Mouse (Mus musculus): ENCODE data around the gene Cd93. TPM values are rescaled to one million over a fixed set of nuclear protein-coding genes. Genes with fewer than 3 reads are reported as not detected.

Gene Cd93
- polyA plus RNA-seq, 1 experiment, result 82.1 TPM

DNA sequence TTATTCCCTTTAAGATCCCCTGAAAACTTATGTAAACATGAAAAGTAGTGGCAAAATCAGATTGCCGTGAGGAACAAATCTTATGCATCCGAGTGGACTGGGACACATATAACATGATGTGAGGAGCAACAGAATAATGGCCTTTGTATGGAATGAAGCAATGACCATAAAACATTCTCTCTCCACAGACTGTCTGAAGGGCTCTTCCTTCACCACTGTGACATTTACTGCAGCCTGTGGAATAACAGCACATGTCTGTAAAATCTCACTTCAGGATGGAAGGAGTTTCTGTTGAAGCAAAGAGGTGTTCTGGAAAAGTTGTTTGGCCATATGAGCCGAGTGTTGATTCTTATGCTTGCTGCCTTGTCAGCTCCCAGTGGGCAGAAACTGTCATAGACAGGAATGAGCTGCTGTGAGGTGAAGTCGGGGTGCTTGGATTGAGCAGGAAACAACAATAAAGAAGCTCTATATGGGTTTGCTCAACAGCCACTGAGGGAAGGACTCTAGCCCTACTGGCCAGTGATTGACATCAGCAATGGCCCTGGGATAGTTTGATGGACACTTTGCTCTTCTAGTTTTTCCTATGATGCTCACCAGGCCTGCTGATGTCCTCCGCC, 32.6 kb upstream of the Cd93 start:
- 68% methylated on average over 5 of the region's 5 CpGs for WGBS
- H3K4me1 ChIP-seq (ENCODE audit: control insufficient read depth, insufficient read depth, low read length), result no peaks in the 10 kb centered on the region; the same call in 1 of the 2 replicates
- TF ChIP-seq POLR2A (IDR thresholded peaks at IDR 0.05; ENCODE audit: borderline replicate concordance, extremely low read depth, low read depth, low read length) (no peak), CTCF (IDR thresholded peaks at IDR 0.05; ENCODE audit: insufficient read depth, low read length) (no peak)
- DNase-seq, result no peak
- H3K4me3 ChIP-seq (replicated peaks; ENCODE audit: extremely low read depth, low read depth, low read length), result no peak overlapping the region

DNA sequence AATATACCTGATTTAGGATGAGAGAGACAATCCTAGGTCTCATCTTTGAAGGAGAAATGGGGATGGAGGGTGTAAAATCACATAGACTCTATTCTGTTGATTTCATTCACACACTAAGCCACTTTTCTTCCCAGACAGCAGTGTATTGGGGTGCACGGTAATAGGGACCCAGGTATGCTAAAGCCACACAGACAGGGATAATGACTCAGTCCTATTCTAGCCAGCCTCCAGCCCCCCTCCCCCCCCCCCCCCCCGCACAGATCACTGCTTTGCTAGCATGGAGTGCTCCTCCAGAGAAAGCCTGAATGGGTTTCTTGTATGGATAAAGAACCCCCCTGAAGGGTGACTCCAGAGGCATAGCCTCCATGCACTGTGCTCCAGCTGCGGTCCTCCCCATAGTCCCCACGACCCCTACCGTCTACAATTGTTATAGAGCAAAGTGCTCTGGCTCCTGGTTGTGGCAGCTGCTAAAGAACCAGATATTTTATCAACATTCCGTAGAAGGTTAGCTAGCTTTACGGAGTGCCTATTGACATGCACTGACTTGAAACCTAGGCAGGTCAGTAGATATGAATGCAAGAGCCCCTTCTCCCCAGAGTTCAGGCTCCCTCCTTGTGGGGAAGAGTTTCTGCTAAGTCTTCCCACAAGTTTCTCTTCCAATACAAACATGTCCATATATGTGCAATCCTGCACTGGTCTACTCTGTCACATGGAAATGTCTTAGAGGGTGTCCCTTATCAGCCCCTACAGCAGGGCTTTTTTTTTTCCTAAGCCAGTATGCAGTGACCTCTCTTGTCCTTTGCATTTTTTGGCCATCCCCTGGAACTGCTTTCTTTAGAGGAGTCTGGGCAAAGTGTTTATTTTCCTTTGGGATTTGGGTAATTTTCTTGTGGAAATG, 26.2 kb upstream of the Cd93 start:
- Histone ChIP-seq H3K4me3 (replicated peaks; ENCODE audit: extremely low read depth, low read depth, low read length) (no peak overlapping the region), H3K4me1 (ENCODE audit: control insufficient read depth, insufficient read depth, low read length) (no peaks in the 10 kb centered on the region; the same call in 1 of the 2 replicates)
- TF ChIP-seq CTCF (IDR thresholded peaks at IDR 0.05; ENCODE audit: insufficient read depth, low read length), result no peak
- TF ChIP-seq POLR2A (IDR thresholded peaks at IDR 0.05; ENCODE audit: borderline replicate concordance, extremely low read depth, low read depth, low read length), result no peak
- no peak for DNase-seq
- 38% methylated on average over 7 of the region's 7 CpGs for whole genome bisulfite sequencing

DNA sequence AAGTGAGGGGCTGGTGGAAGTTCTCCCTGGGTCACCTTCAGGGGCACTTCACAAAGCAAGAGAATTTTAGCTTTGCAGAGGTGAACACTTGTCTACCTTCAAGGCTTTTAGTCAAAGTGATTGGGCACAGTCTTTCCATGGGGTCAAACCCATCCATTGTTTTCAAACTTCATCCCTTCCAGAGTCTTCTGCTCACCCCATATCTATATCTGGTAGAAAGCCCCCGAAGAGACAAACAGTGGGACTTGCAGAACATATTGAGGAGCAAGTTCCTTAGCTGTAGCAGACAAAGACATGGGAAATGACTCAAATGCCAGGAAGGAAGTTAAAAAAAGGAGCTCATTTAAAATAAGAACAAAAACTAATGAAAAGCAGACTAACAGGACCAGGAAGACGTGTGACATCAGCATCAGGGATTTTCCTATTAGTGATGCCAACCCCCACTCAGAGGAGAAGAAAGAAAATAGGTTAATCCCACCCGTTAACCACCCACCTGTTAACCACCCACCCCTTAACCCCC, 24.6 kb upstream of the Cd93 start:
- no peak for TF ChIP-seq CTCF (IDR thresholded peaks at IDR 0.05; ENCODE audit: insufficient read depth, low read length)
- TF ChIP-seq POLR2A (IDR thresholded peaks at IDR 0.05; ENCODE audit: borderline replicate concordance, extremely low read depth, low read depth, low read length), result no peak
- Histone ChIP-seq H3K4me1 (ENCODE audit: control insufficient read depth, insufficient read depth, low read length) (no peaks in the 10 kb centered on the region; the same call in 1 of the 2 replicates), H3K4me3 (replicated peaks; ENCODE audit: extremely low read depth, low read depth, low read length) (no peak overlapping the region)
- WGBS, result 50% methylated on average over 3 of the region's 3 CpGs
- no peak for DNase-seq

DNA sequence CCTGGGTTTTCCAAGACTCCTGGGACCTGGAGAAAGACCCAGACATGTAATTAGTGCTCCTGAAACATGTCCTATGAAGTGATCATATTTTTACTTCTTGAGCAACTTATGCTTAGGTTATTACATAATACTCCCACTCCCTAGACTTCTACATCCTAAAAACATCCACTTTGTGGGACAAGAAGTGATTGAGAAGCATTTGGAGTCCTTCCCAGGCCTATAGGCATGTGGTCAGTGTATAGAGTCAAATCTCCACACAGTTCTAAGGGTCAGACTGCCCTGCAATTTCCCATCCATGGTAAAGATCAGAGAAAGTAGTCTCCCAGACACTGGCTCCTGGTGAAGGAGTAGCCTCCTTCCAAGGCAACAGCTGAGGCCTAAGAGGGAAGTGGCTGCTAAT, 12.0 kb upstream of the Cd93 start:
- H3K4me1 ChIP-seq (ENCODE audit: control insufficient read depth, insufficient read depth, low read length), result peaks cover 13% of the 10 kb centered on the region
- no peak overlapping the region for H3K4me3 ChIP-seq (replicated peaks; ENCODE audit: extremely low read depth, low read depth, low read length)
- TF ChIP-seq CTCF (IDR thresholded peaks at IDR 0.05; ENCODE audit: insufficient read depth, low read length), result no peak
- TF ChIP-seq POLR2A (IDR thresholded peaks at IDR 0.05; ENCODE audit: borderline replicate concordance, extremely low read depth, low read depth, low read length), result no peak
- no peak for DNase-seq

DNA sequence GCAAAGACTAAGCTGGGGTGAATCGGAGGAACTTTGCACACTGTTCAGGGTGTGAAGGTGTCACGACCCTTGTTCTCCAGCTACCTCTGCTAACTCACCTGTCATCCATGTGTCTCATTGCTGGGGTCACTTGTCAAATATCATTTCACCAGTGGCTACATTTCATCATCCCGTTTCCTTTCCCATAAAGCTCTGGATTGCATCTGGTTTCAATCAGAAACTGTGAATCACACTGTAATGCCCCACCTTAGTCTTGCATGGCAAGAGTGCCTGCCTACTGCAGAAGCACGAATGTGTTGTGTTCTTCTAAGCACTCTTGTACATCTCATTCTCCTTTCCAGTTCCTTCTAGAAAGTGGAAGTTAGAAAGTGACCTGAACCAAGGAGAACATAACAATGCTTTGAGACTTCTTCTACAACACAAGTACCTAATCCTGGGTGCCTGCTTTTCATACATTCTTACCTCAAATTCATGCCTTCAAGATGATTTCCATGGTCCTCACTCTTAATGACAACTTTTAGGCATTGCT, 10.7 kb upstream of the Cd93 start:
- Histone ChIP-seq H3K4me3 (replicated peaks; ENCODE audit: extremely low read depth, low read depth, low read length) (no peak overlapping the region), H3K4me1 (ENCODE audit: control insufficient read depth, insufficient read depth, low read length) (peaks cover 13% of the 10 kb centered on the region)
- 81% methylated on average over 4 of the region's 4 CpGs for WGBS
- no peak for TF ChIP-seq CTCF (IDR thresholded peaks at IDR 0.05; ENCODE audit: insufficient read depth, low read length)
- no peak for TF ChIP-seq POLR2A (IDR thresholded peaks at IDR 0.05; ENCODE audit: borderline replicate concordance, extremely low read depth, low read depth, low read length)
- DNase-seq, result no peak

DNA sequence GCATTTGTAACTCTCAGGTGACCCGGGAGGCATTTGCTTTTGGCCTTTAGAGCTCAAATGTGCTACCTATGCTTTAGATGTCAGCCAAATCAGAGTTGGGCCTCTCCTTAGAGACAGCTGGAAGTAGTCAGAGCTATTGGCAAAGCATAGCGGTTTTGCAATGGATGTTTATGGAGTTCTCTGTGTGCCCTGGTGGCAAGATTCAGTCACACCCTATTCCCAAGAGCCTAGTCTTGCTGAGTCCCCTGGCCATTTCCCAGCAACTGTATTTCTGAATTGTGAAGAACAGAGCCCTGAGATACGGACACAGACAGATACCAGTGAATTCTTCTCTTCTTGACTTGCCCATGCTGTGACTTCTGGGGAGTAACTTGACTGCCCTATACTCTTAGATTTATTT, 9.7 kb upstream of the Cd93 start:
- WGBS, result 66% methylated on average over 3 of the region's 3 CpGs
- peaks cover 13% of the 10 kb centered on the region for H3K4me1 ChIP-seq (ENCODE audit: control insufficient read depth, insufficient read depth, low read length)
- DNase-seq, result no peak
- TF ChIP-seq CTCF (IDR thresholded peaks at IDR 0.05; ENCODE audit: insufficient read depth, low read length) (no peak), POLR2A (IDR thresholded peaks at IDR 0.05; ENCODE audit: borderline replicate concordance, extremely low read depth, low read depth, low read length) (no peak)
- no peak overlapping the region for H3K4me3 ChIP-seq (replicated peaks; ENCODE audit: extremely low read depth, low read depth, low read length)

DNA sequence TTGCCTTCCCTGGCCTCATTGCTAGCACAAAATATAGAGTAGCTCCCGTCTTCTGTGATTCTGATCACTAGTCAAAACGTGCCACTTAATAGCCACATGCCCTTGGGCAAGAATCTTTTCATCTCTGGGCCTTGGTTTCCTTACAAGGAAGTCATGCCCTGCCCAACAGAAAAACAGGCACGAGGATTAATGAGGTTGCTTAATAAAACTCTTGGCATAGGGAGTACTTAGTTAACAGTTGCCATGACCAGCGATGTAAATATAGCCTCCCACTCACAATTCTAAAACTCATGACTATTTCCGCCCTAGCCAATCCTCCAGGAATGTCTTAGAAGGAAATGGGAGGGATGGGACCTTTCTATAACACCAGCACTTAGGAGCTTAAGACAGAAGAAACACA, 8.1 kb upstream of the Cd93 start:
- DNase-seq, result no peak
- WGBS, result 30% methylated on average over 5 of the region's 5 CpGs
- TF ChIP-seq POLR2A (IDR thresholded peaks at IDR 0.05; ENCODE audit: borderline replicate concordance, extremely low read depth, low read depth, low read length) (no peak), CTCF (IDR thresholded peaks at IDR 0.05; ENCODE audit: insufficient read depth, low read length) (no peak)
- Histone ChIP-seq H3K4me3 (replicated peaks; ENCODE audit: extremely low read depth, low read depth, low read length) (no peak overlapping the region), H3K4me1 (ENCODE audit: control insufficient read depth, insufficient read depth, low read length) (peaks cover 13% of the 10 kb centered on the region)

DNA sequence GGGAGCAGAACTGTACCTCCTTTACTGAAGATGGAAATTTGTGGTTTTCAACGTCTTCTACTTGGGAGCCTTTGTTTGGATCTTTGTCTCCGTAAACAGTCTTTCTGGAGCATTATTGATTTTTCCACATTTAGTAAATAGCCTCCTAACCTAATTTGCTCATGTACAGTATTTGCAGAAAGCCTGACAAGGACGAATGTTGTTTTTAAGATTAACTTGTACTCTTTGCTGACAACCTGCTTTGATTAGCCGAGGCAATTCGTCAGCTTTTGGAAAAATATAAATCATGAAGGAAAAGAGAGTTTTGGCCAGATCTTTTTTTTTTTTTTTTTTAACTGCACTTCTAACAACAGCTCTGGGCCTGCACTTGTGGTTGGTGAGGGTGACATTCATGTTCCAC, 7.3 kb upstream of the Cd93 start:
- Histone ChIP-seq H3K4me1 (ENCODE audit: control insufficient read depth, insufficient read depth, low read length) (peaks cover 15% of the 10 kb centered on the region), H3K4me3 (replicated peaks; ENCODE audit: extremely low read depth, low read depth, low read length) (no peak overlapping the region)
- WGBS, result 78% methylated on average over 5 of the region's 5 CpGs
- DNase-seq, result no peak
- TF ChIP-seq POLR2A (IDR thresholded peaks at IDR 0.05; ENCODE audit: borderline replicate concordance, extremely low read depth, low read depth, low read length), result no peak
- no peak for TF ChIP-seq CTCF (IDR thresholded peaks at IDR 0.05; ENCODE audit: insufficient read depth, low read length)

DNA sequence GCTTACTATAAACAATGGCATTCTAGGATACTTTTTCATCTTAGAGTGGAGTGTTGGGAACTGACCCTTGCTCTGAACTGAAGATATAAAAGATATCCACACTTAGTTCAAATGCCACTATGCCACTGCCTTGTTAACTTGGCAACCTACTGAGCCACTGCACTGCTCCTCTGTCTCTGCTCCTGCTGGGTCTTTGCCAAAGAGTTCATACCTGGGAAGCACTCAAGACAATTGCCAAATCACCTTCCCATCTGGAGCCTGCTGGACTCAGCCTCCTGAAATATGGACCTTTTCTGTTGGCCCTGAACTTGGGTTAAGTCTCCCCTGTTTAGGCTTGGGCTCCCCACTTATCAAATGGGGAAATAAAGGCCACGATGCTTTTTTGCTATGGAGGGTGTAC, 6.3 kb upstream of the Cd93 start:
- no peak for DNase-seq
- H3K4me1 ChIP-seq (ENCODE audit: control insufficient read depth, insufficient read depth, low read length), result peaks cover 15% of the 10 kb centered on the region
- WGBS, result 91% methylated on average over 1 of the region's 1 CpGs
- TF ChIP-seq POLR2A (IDR thresholded peaks at IDR 0.05; ENCODE audit: borderline replicate concordance, extremely low read depth, low read depth, low read length), result no peak
- no peak for TF ChIP-seq CTCF (IDR thresholded peaks at IDR 0.05; ENCODE audit: insufficient read depth, low read length)
- H3K4me3 ChIP-seq (replicated peaks; ENCODE audit: extremely low read depth, low read depth, low read length), result no peak overlapping the region

Measured in lung, adult 2 months (tissue).